Mouse (Mus musculus) brain, embryonic 14.5 days (tissue): Measurements from ENCODE around the gene Gramd1a. TPM values are rescaled to one million over a fixed set of nuclear protein-coding genes. Genes with fewer than 3 reads are reported as not detected.
A peak's percentile ranks its signal among the peaks of the same experiment; 100 is the strongest.

Experiments
- DNase-seq: peaks from one replicate; pipeline ENCODE4 v3.0.0-alpha.2; 2011; ENCODE audit warnings: low read depth
- CTCF ChIP-seq: fragments of 200-500 bp; IDR thresholded peaks from 2 replicates; pipeline ENCODE4 v1.5.1; 2012; ENCODE audit warnings: inconsistent platforms, mild to moderate bottlenecking, moderate library complexity, borderline replicate concordance; ENCODE audit not compliant: insufficient read depth, insufficient read length; ENCODE audit errors: extremely low read depth
- POLR2A ChIP-seq: fragments of 200-500 bp; IDR thresholded peaks from 2 replicates; pipeline ENCODE4 v1.6.1; 2012; ENCODE audit warnings: mild to moderate bottlenecking, inconsistent platforms, borderline replicate concordance; ENCODE audit not compliant: poor library complexity, insufficient read depth, insufficient read length, severe bottlenecking; ENCODE audit errors: extremely low read depth
- polyA plus RNA-seq: library from polyadenylated mRNA; depleted of rRNA; stranded (reverse); fragments of >200 nt; gene quantifications from 2 replicates; pipeline ENCODE4 v1.2.3, GENCODE M21; 2012

The Gramd1a gene
- polyA plus RNA-seq, 1 experiment = 404 TPM

DNA sequence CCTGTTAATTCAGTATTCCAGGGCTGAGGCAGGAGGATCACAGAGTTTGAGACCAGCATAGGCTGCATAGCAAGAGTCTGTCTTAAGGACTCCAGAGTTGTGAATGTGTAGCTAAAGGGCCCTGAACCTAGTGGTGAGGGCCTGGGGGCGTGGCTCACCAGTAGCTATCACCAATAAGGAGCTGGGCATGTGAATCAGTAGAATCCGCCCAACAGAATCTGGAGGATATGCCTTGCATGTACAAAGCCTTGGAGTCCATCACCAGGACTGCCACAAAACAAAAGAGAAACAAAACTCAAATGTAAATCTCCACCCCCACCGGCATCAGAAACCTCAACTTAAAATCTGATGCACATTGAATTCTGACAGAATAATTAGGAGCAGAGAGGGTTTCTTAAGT lies 7.6 kb downstream of the Gramd1a start:
- no peak for TF ChIP-seq CTCF
- no peak for TF ChIP-seq POLR2A
- peak; percentile 47 for DNase-seq

DNA sequence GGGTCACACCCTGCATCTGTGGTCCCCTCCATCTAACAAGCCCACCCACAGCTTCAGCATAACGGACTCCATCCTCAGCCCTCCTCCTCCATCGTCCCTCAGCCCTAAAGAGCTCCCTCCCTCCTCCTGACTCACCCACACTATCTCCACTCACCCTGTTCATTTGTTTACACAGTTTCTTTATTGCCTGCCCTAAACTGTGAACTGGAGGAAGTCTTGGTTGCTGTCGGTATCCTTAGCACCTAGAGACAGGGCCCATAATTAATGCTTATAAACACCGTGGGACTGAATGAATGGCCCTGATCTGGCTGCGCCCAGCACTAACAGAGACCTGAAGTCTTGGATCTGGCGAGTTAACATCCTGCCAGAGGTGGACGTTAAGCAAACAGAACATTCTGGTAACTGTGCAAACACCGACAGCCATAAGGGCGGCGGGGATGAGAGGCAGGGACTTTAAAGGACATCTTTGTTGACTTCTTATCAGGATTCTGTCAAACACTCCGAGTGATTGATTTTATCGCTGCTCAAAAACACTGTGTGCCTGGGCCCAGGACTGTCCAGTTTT lies 10.0 kb downstream of the Gramd1a start:
- no peak for DNase-seq
- TF ChIP-seq POLR2A (no peak), CTCF (no peak)

GRCm38 (mm10) chr7:31144886-31145285 lies 10.8 kb downstream of the Gramd1a start:
- no peak for TF ChIP-seq POLR2A
- no peak for DNase-seq

GRCm38 (mm10) chr7:31140941-31141340 lies 14.8 kb downstream of the Gramd1a start:
- no peak for DNase-seq
- TF ChIP-seq CTCF (no peak), POLR2A (no peak)

DNA sequence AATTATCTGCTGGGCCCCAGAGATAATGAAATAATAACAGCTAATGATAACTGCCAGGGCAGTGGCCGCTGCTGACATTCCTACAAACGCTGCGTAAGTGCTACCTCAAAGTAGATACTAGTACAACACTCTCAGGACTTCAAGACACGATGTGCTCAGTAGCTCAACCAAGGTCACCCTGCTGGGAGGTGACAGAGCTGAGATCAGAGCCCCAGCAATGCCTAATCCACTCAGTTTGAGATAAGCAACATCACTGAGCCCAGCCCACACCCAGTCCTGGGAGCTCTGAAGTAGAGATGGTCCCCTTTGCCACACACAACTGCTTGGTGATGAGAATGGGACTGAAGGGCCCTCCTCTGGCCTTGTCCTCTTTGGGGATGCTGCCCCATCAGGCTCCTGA lies 15.4 kb downstream of the Gramd1a start:
- DNase-seq = no peak
- TF ChIP-seq POLR2A = no peak
- no peak for TF ChIP-seq CTCF

GRCm38 (mm10) chr7:31139765-31140164 lies 15.9 kb downstream of the Gramd1a start:
- TF ChIP-seq POLR2A (no peak), CTCF (peak; percentile 84)
- peak; percentile 56 for DNase-seq

DNA sequence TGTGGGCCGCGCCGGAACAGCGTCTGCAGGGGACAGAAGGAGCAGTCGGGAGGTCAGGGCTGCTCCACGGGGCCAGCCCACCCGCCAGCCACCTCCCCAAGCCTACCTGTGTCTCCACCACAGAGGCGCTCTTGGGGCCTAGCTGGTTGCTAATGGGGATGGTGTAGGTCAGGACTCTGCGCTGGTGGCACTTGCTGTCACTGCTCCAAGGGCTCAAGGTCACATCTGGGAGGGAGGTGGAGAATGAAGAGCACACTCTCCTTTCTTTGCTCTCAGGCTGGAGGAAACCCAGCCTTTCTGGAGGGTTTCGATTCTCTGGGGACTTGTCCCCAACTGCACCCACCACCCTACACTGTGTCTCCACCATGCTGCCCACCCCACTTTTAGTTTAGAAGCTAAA lies 20.0 kb downstream of the Gramd1a start:
- TF ChIP-seq CTCF = no peak
- TF ChIP-seq POLR2A = no peak

GRCm38 (mm10) chr7:31131866-31132265 lies 23.8 kb downstream of the Gramd1a start:
- TF ChIP-seq CTCF (no peak), POLR2A (no peak)
- no peak for DNase-seq

More for the DNA sequence above, 20.0 kb downstream of the Gramd1a start:
- DNase-seq = no peak

- TF ChIP-seq POLR2A (no peak), CTCF (peak; percentile 81; the same call in 1 of the 2 replicates)
- DNase-seq = peak; percentile 78
Measured at GRCm38 (mm10) chr7:31130841-31131240, 24.9 kb downstream of the Gramd1a start.

DNA sequence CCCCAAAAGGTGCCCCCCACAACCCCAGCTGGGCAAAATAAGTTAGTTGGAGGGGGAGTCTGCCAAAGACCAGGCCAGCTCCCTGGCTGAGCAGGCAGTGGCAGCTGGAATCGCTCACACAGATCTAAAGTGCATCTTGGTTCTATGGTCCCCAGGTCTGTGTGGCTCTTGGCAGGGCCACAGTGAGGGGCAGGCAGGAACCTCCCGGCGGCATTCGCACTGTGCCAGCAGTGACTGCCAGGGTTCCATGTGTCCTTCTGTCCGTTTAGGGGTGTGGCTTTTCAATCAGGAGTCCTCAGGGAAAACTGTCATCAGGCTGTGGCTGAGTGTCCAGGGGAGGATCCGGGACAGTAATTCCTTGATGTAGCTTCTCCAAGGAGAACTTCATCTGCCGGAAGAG lies 25.5 kb downstream of the Gramd1a start:
- TF ChIP-seq CTCF = no peak
- no peak for TF ChIP-seq POLR2A
- no peak for DNase-seq

DNA sequence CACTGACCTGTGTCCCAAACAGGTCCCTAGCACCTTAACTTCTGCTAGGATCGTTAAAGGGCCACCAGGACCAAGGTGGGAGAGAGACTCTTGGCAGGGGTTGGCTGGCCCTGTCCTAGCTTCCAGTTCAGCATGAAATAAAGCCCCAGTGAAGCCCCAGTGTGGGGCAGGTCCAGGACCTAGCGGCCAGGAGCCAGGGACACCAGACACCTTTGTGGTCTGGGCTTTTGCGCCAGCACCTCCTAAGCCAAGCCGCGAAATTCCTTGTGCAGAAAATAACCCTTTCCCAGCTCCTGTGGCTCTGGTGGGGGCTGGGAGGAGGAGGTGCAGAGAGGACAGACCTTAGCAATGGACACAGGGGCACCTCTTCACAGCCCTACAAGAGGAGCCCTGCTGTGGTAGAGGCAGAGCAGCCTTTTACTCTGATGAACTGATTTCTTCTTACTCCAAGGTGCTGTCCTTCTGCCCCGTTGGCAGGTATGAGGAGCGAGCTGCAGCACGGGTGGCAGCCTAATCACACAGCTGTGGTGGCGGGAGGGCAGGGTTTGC lies 27.5 kb downstream of the Gramd1a start:
- TF ChIP-seq CTCF (no peak), POLR2A (no peak)
- DNase-seq = no peak
